Mouse (Mus musculus) thymus, adult 2 months (tissue): ENCODE measurements around the gene Wdr31.

ENCODE experiments used
- CTCF ChIP-seq: fragments of 200-500 bp; IDR thresholded peaks from 2 replicates; pipeline ENCODE4 v1.5.1; 2012; ENCODE audit warnings: mild to moderate bottlenecking, control low read depth, low read length, moderate library complexity, borderline replicate concordance; ENCODE audit not compliant: control insufficient read depth, poor library complexity, insufficient read depth; ENCODE audit errors: extremely low read depth
- POLR2A ChIP-seq: fragments of 200-500 bp; IDR thresholded peaks from 2 replicates; pipeline ENCODE4 v1.6.1; 2012; ENCODE audit warnings: mild to moderate bottlenecking, low read length, control low read depth, moderate library complexity; ENCODE audit not compliant: control insufficient read depth, poor library complexity, insufficient read depth; ENCODE audit errors: extremely low read depth

DNA sequence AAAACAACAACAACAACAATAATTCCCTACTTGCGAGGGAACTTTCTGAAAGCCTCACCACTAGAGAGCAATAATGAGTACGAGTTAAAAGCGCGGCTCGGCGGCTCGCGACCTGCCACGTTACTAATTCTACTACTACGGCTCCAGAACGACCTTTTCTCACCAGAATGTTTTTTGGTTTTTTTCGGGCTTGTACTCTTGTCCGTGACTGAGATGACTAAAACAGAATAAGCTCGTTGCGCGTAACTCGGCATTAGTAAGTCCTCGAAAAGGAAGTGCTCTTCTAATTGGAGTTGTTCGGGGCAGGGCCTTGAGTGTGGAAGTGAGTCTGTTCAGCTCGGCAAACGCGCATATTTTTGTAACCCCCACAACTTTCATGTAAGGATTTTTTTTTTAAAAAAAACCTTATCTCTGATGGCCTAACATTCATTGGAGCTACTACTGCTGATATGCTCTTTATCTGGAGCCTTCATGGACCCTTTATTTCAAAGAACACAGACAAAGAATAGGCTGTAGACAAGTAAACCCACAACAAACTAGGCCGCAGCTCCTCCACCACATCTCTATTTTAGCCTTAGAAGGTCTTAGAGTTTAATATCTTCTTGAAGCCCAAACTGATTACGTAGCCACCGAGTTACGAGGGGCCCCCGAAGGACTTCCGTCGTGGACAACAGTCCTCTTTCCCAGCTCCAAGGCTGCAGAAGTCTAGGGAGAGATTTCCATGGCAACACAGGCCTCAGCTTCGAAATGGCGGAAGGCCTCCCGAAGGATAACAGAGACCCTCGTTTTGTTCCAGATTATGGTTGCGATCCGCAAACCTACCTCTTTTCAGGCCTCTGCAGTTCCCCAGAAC is 62.7 kb downstream of the Wdr31 start:
- no peak for TF ChIP-seq CTCF
- no peak; the same call in 1 of the 2 replicates for TF ChIP-seq POLR2A
